Mouse (Mus musculus) bone marrow, adult 2 months (tissue): ENCODE data around the gene Lrrc8b.

Experiments used
- CTCF ChIP-seq: fragments of 200-500 bp; IDR thresholded peaks from 2 replicates; pipeline ENCODE4 v1.5.1; 2011; ENCODE audit warnings: low read length, control low read depth; ENCODE audit not compliant: control insufficient read depth, insufficient read depth
- POLR2A ChIP-seq: fragments of 200-500 bp; IDR thresholded peaks from 2 replicates; pipeline ENCODE4 v1.6.1; 2011; ENCODE audit warnings: low read depth, mild to moderate bottlenecking, control low read depth, low read length, borderline replicate concordance; ENCODE audit not compliant: control insufficient read depth

- TF ChIP-seq CTCF (no peak), POLR2A (no peak)
These were observed 34.1 kb upstream of the Lrrc8b start for GRCm38 (mm10) chr5:105381482-105381881.
